Mouse (Mus musculus) cerebral cortex, adult 2 months (tissue): ENCODE results near the gene Dus1l.

ENCODE experiments used
- WGBS: fragments of 180-500 bp; shearing (Covaris S2); methylation state at CpG from one replicate; pipeline ENCODE4 v1.1.7; 2018; 5-methylcytosine and 5-hydroxymethylcytosine counted together

Gene Dus1l

GRCm38 (mm10) chr11:120819556-120819955, 23.4 kb upstream of the Dus1l start:
- 90% methylated on average over 6 of the region's 6 CpGs for WGBS

DNA sequence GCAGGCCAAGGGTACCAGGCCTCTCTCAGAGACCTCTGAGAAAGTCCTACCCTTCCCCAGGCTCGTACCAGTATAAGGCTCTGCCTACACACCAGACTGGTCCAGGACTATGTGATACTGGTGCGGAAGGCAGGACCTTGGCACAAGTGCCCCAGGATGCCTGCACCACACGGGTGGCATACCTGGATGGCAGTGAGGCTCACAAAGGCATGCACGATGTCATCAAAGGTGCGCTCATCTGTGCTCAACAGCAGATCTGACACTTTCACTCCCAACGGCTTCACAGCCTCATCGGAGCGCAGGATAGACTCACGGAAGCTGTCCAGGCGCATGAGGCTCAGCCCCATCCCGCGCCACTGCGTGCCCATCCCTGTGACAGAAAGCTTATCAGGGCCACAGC, 22.0 kb upstream of the Dus1l start:
- WGBS: 95% methylated on average over 13 of the region's 13 CpGs

DNA sequence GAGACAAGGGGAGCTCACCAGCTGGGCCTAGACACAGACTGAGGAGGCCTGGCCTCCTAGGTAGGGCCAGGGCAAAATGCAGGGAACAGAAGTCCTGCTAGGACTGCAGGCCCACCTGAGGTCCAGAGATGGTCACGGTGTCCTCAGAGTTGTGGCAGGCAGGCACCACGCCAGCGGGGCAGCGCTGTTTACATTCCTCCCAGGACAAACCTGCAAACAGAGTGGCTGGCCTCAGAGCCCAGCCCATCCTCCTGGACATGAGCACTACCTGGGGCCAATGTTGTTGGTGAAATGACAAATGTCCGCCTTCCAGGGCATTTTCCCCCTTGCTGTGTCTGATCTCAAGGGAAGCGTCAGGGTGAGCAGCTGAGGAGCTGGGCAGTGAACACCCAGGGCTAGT, 21.2 kb upstream of the Dus1l start:
- 96% methylated on average over 6 of the region's 6 CpGs for WGBS

- WGBS: 75% methylated on average over 16 of the region's 16 CpGs
These were observed 15.9 kb upstream of the Dus1l start for GRCm38 (mm10) chr11:120812068-120812467.

GRCm38 (mm10) chr11:120808010-120808409, 11.8 kb upstream of the Dus1l start:
- 93% methylated on average over 12 of the region's 12 CpGs for WGBS

DNA sequence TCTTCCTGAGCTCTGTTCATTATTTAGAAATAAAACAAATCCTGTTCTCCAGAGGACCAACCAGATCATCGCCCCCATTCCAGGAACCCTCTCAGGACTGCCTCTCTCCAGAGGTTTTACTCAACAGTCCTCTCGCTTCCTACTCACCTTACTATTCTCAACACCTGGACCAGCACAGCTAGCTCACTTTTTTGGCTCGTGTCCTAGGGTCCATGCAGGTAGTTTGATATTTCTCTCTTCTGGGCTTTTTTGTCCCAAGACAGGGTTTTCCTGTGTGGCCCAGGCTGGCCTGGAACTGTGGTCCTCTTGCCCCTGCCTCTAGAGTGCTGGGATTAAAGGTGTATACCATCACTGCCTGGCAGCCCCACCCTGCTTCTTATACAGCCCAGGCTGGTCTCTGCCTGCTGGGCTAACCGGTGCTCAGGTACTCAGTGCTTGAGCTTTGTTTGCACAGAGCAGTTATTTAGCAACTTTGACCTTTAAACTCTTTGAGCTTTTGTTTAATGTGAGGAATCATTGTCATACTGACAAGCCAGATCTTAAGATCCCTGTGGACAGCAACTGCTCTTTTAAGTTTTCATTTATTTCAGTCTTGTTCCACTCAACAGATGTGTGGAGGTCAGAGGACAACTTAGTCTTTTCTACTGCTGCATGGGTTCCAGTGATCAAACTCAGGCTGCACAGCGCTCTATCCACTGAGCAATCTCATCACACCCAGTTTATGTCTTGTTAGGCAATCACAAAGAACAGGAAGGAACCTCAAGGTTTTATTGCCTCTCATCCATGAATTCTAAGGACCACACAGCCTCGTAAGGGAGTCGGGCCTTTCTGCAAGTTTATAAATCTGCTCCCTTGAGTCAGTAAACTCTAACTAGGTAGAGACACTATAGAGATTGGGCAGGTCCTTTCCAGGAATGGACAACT, 9.4 kb upstream of the Dus1l start:
- 83% methylated on average over 7 of the region's 7 CpGs for WGBS

DNA sequence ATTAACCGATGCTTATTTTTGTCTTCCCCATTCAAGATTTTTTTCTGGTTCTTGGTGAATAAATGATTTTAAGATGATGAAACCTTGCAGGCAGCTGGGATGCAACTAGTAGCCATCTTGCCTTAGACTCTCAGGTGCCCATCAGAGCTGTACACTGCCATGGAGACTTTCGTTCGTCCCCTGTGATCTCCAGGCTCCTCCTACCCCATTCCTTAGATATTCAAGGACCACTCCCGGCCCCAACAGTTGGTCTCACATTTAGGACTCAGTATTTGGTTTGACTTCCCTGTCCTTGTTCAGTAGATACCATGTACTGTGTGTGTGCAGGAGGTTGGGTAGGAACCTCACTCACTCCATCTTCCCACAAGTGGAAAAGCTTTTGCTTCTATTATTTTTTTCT, 8.6 kb upstream of the Dus1l start:
- 71% methylated on average over 4 of the region's 4 CpGs for WGBS

DNA sequence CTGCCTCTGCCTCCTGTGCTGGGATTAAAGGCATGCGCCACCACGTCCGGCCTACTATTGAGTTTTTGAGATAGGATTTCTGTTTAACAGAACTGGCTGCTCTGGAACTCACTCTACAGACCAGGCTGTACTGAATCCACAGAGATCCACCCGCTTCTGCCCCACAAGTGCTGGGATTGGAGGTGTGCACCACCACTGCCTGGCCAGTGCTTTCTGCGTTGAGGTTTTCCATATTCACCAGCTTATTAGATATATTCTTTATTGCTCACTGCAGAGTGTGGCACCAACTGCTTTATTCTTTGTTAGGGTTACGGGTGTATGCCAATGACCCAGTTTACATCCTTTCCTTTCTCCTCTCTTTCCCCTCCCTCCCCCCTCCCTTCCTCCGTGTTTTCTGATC, 8.1 kb upstream of the Dus1l start:
- WGBS: 70% methylated on average over 7 of the region's 7 CpGs

GRCm38 (mm10) chr11:120800061-120800904, 4.1 kb upstream of the Dus1l start:
- 11% methylated on average over 10 of the region's 10 CpGs for WGBS

GRCm38 (mm10) chr11:120799316-120799890, 3.2 kb upstream of the Dus1l start:
- 67% methylated on average over 6 of the region's 6 CpGs for WGBS

DNA sequence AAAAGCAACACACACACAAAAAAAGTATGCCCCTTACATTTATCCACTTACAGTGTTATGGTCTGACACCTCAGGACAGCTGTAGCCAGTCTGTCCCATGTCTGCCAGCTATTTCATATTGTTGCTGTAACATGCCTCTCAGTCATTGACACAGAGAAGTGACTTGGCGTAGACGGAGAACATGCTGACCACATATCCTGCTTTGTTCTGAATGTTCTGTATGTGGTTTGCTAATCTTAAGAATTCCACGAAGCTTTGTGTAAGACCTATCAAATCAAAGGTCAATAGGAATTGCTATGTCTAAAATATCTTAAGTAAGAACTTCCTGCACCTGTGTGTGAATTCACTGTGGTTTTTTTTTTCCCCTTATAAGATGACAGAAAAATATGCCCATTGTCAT, 2.0 kb upstream of the Dus1l start:
- 87% methylated on average over 3 of the region's 3 CpGs for WGBS

GRCm38 (mm10) chr11:120796614-120796946, 377 bp upstream of the Dus1l start:
- whole genome bisulfite sequencing: 23% methylated on average over 8 of the region's 8 CpGs

- WGBS: 95% methylated on average over 9 of the region's 9 CpGs
These were observed 3.6 kb downstream of the Dus1l start for GRCm38 (mm10) chr11:120792652-120793051.

DNA sequence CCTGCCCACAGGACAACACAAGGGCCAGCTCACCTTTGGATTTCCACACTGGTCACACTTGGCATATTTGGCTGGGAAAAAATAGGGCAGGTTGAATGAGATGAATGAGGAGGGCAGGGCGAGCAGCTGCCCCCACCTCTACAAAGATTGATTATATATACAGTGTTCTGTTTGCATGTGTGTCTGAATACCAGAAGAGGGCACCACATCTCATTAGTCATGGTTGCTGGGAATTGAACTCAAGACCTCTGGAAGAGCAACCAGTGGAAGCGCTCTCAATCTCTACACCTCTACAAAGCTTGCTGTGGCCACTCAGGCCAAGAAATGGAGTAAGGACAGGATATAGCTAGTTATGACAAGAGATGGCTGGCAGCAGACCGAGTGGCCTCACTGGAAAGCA, 6.4 kb downstream of the Dus1l start:
- WGBS: 88% methylated on average over 3 of the region's 3 CpGs

- 83% methylated on average over 4 of the region's 4 CpGs for WGBS
These were observed 6.8 kb downstream of the Dus1l start for GRCm38 (mm10) chr11:120789355-120789754.

DNA sequence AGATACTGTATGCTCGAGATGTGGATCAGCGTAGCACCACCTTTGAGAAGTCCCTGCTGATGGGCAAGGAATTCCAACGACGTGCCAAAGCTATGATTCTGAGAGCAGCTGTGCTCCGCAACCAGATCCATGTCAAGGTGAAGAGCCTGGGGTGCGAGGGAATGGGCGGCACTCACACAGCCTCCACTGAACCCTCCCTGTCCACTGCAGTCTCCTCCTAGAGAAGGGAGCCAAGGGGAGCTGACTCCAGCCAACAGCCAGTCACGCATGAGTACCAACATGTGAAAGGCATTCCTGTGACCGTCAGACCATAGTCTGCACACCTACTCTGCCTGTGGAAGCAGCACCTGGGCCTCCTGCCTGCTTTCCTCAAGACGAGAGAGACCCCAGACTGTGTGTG, 7.7 kb downstream of the Dus1l start:
- WGBS: 87% methylated on average over 9 of the region's 10 CpGs

GRCm38 (mm10) chr11:120785145-120785544, 11.1 kb downstream of the Dus1l start:
- WGBS: 32% methylated on average over 9 of the region's 9 CpGs

DNA sequence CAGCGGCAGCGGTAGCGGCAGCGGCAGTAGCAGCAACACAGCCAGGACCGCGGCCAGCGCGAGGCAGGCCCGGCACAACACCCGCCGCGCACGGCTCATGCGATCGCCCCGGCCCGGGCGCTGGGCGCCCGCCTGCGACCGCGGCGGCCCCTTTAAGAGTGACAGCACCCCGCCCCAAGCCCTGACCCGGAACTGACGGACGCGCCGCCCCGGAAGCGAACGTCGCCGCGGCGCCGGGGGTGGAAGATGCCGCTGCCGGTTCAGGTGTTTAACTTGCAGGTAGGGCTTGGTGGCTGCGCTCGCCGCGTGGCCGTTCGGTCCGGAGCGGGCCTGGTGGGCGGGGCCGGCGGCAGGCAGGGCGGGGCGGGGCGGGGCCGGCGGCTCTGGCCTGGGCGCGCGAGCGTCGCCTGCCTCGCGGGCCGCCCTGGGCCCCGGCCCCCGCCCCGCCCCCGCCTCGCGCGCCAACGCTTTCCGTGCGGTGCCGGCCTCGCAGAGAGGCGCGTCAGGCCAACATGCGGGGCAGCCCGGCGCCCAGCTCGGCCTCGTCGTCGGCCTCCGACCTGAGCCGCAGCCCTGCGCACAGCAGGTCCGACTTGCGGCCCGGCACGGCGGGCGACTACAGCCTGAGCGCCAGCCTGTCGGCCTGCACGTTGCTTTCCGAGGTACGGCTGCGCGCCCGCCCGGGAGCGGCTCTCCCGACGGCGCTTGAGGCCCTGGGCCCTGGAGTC, 12.0 kb downstream of the Dus1l start, which contains the start of the genes Rfng and Gps1:
Rfng (minus strand) TSS at position 144 of the 728 bp plus-strand sequence.
Gps1 (plus strand) TSS at position 209 of the 728 bp plus-strand sequence.
- WGBS: under 1% methylated on average over 104 of the region's 107 CpGs

- 1% methylated on average over 42 of the region's 42 CpGs for WGBS
These were observed 12.7 kb downstream of the Dus1l start for GRCm38 (mm10) chr11:120783426-120784063.

- 98% methylated on average over 6 of the region's 6 CpGs for WGBS
These were observed 14.8 kb downstream of the Dus1l start for GRCm38 (mm10) chr11:120781361-120781760.

- 92% methylated on average over 1 of the region's 1 CpGs for WGBS
These were observed 16.3 kb downstream of the Dus1l start for GRCm38 (mm10) chr11:120779876-120780275.
